Mouse (Mus musculus) kidney, postnatal 4 days (tissue): ENCODE data around the gene Usp37.

Experiments used
- DNase-seq, 2 experiments: peaks; one replicate each; pipeline ENCODE4 v3.0.0; 2021; ENCODE audit warnings: mixed read lengths in 2 of 2

Gene Usp37

GRCm38 (mm10) chr1:74452611-74453045 is 91.5 kb downstream of the Usp37 start:
- DNase-seq, result peak; percentile 35 to 58

GRCm38 (mm10) chr1:74444538-74444937 is 99.5 kb downstream of the Usp37 start:
- no peak for DNase-seq

GRCm38 (mm10) chr1:74439166-74439876 is 104.8 kb downstream of the Usp37 start:
- DNase-seq, result no peak

- peak in 1 of 2 experiments; percentile 28 for DNase-seq
Measured at GRCm38 (mm10) chr1:74437702-74438427, 106.2 kb downstream of the Usp37 start.

GRCm38 (mm10) chr1:74435563-74435962 is 108.5 kb downstream of the Usp37 start:
- no peak for DNase-seq

GRCm38 (mm10) chr1:74434596-74434995 is 109.5 kb downstream of the Usp37 start:
- DNase-seq, result no peak

- peak in 1 of 2 experiments; percentile 14 for DNase-seq
Measured at GRCm38 (mm10) chr1:74433220-74433619, 110.9 kb downstream of the Usp37 start.

GRCm38 (mm10) chr1:74425845-74426244 is 118.2 kb downstream of the Usp37 start:
- DNase-seq, result no peak

- DNase-seq, result no peak
Measured at GRCm38 (mm10) chr1:74423147-74423546, 120.9 kb downstream of the Usp37 start.

GRCm38 (mm10) chr1:74419440-74419794 is 124.7 kb downstream of the Usp37 start:
- peak; percentile 15 to 42 for DNase-seq

- peak; percentile 38 to 51 for DNase-seq
Measured at GRCm38 (mm10) chr1:74418747-74419439, 125.2 kb downstream of the Usp37 start.

- peak; percentile 71 to 78 for DNase-seq
Measured at GRCm38 (mm10) chr1:74415143-74415542, 128.9 kb downstream of the Usp37 start.

- DNase-seq, result no peak
Measured at GRCm38 (mm10) chr1:74412711-74413110, 131.4 kb downstream of the Usp37 start.

- no peak for DNase-seq
Measured at GRCm38 (mm10) chr1:74411753-74412325, 132.2 kb downstream of the Usp37 start.

GRCm38 (mm10) chr1:74408589-74409504 is 135.2 kb downstream of the Usp37 start, which contains the start of gene Vil1:
TSS of gene Vil1 (plus strand) at chr1:74409376.
- DNase-seq, result peak in 1 of 2 experiments; percentile 48

- no peak for DNase-seq
Measured at GRCm38 (mm10) chr1:74404206-74404605, 139.9 kb downstream of the Usp37 start.

GRCm38 (mm10) chr1:74401015-74401702 is 142.9 kb downstream of the Usp37 start:
- DNase-seq, result no peak

- DNase-seq, result no peak
Measured at GRCm38 (mm10) chr1:74400531-74400930, 143.6 kb downstream of the Usp37 start.

GRCm38 (mm10) chr1:74397919-74398451 is 146.1 kb downstream of the Usp37 start:
- DNase-seq, result peak; percentile 84 to 88

- peak; percentile 99 to 100 for DNase-seq
Measured at GRCm38 (mm10) chr1:74397268-74397918, 146.7 kb downstream of the Usp37 start.
